Mouse (Mus musculus): ENCODE data around the gene Pigm.

DNA sequence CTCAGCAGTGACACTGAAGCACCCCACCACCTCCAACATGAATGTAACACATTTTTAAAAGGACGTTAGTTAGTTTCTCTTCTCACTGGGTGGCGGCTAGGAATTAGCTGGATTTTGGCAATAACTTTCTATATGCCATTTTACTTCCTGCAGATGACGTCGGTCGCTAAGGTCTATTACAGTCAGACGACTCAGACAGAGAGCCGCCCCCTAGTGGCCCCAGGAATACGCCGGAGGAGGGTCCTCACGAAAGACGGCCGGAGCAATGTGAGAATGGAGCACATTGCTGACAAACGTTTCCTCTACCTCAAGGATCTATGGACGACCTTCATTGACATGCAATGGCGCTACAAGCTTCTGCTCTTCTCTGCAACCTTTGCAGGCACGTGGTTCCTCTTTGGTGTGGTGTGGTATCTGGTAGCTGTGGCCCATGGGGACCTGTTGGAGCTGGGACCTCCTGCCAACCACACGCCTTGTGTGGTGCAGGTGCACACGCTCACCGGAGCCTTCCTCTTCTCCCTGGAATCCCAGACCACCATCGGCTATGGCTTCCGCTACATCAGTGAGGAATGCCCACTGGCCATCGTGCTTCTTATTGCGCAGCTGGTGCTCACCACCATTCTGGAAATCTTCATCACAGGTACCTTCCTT lies 7.5 kb upstream of the Pigm start:
- TF ChIP-seq POLR2A (IDR thresholded peaks at IDR 0.05; ENCODE audit: low read depth, low read length) (no peak), CTCF (conservative IDR thresholded peaks at IDR 0.05; ENCODE audit: insufficient read depth, insufficient read length, low read depth, low read length) (peak; percentile 46; the same call in 1 of the 2 replicates)

Data from kidney, adult 2 months (tissue).